Mouse (Mus musculus) right cerebral cortex, adult 2 months (tissue): ENCODE data around the gene Mrps21.
A peak's percentile ranks its signal among the peaks of the same experiment; 100 is the strongest.

Experiments
- DNase-seq, 2 experiments: peaks; one replicate each; pipeline ENCODE4 v3.0.0; 2021 to 2022; ENCODE audit warnings: low spot score in 2 of 2

The Mrps21 gene

DNA sequence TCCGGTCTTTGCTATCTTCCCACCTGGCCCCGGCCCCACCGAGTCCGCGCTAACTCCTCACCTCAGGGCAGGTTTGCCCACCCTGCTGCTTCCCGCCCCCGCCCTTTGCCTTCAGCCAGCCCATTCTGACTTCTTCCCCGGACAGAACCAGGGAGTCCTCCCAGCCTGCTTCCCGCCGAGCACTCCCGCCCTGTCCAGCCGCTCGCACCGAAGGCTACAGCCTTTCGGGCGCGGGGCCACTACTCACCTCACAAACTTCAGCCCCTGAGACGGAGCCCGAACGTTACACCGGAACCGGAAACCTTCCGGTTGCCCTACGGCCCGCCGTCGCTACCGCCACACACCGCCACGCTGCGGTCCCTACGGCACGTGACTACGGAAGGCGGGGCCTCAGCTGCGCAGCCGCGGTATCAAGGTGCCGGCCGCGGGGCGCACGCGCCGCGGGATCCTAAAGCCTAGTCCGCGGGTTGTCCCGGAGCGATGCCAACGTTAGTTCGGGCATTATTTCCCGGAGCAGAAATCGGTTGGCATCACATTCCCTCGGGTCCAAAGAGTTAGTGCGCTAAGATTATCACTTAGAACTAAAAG, 15.7 kb downstream of the Mrps21 start, which contains the start of gene Prpf3:
Gene Prpf3 (minus strand): TSS at position 384 of the 588 bp plus-strand sequence.
- peak; percentile 94 to 96 for DNase-seq

DNA sequence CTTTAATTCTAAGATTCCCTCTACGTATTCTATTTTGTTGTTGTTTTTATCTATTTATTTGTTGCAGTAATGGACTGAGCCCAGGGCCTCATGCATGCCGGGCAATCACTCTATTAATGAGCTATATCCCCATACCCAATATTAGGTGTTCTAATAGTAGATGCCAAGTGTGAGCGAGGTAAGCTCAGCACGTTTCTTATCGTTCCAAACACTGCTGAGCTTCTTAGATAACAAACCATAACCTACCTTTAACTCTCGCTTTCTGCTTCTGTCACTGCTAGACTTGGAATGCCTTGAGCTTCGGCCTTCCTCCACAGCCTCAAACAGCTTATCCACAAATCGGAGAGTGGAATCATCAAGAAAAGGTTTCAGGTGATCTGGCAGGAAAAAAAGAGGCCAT, 20.0 kb downstream of the Mrps21 start:
- DNase-seq: no peak

DNA sequence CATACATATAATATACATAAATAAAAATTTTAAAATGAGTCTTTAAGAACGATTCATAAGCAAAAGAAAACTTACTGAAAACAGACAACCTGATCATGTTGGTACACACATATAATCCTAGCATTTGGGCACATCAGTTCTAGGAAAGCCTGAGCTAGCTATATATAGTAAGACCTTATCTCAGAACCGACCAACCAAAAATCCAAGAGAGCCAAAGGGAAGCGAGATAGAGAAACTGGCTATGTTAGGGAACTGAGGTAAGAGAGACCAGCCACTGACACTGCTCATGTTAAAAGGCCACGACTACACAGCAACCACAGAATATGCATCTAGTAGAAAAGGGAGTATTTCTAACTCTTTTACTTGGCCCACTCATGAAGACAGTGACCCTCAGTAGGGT, 20.7 kb downstream of the Mrps21 start:
- DNase-seq: no peak

DNA sequence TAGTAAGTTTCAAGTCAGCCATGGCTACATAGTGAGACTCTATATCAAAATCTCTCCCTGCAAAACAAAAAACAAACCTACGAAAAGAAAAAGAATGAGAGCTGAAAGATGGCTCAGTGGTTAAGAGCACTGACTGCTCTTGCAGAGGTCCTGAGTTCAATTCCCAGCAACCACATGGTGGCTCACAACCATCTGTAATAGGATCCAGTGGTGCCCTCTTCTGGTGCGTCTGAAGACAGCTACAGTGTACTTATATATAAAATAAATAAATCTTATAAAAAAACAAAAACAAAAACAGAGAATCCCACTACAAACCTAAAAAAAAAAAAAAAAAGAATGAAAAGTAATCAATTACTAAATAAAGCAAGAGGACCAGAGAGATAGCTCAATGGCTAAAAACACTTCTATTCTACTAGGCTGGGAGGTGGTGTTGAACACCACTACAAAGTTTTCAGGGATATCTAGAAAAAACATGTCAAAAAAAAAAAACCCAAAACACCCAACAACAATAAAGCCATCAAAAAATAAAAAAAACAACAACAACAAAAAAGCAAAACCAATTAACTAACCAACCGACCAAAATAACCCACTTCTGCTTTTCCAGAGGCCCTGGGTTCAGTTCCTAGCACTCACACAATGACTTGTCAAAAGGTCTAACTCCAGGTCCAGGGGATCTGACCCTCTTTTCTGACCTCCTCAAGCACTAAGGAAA, 28.7 kb downstream of the Mrps21 start:
- no peak for DNase-seq

DNA sequence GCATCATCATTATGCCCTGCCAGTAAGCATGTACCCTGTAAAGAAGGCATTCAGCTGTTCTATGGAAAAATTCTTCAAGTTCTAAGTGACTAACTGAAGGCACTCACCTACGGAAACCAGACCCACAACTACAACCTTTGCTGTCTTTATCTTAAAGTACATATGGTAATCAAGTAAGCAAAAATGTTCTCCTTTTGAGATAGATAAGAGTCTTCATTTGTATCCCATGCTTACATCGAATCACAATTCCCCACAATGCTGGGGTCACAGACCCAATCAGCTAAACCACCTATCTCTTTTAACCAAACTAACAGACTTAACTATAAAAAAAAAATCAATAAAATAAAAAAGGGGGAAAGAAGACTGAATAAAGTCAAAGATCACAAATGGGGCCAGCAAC, 32.1 kb downstream of the Mrps21 start:
- no peak for DNase-seq

DNA sequence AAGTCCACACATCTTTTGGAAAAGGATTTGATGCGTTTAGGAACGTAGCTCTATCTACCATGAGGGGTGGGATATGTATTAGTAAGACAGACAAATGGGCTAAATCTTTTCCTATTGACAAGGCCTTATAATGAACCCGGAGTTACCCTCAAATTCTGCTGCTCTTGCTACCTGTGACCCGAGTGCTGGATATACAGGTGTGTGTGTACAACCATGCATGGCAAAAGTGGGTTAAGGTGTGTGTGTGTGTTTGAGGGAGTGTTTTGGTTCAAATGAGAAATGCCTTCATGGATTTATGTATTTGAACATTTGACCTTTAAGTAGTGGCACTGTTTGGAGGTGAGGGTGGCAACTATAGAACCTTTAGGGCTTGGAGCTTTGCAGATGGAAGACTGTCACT, 42.3 kb downstream of the Mrps21 start:
- DNase-seq: no peak

DNA sequence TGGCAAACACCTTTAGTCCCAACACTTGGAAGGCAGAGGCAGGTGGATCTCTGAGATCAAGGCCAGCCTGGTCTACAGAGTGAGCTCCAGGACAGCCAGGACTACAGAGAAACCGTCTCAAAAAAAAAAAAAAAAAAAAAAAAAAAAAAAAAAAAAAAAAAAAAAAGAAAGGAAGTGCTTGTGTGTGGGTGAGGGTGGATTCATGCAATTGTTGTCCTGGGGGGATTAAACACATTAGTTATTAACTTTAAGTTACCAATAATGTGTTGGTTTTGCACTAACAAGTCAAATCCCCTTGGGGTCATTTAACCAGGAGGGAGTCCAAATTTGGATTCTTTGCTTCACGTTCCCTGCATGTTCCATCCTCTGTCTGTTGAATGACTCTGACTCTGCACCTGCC, 45.0 kb downstream of the Mrps21 start:
- no peak for DNase-seq

DNA sequence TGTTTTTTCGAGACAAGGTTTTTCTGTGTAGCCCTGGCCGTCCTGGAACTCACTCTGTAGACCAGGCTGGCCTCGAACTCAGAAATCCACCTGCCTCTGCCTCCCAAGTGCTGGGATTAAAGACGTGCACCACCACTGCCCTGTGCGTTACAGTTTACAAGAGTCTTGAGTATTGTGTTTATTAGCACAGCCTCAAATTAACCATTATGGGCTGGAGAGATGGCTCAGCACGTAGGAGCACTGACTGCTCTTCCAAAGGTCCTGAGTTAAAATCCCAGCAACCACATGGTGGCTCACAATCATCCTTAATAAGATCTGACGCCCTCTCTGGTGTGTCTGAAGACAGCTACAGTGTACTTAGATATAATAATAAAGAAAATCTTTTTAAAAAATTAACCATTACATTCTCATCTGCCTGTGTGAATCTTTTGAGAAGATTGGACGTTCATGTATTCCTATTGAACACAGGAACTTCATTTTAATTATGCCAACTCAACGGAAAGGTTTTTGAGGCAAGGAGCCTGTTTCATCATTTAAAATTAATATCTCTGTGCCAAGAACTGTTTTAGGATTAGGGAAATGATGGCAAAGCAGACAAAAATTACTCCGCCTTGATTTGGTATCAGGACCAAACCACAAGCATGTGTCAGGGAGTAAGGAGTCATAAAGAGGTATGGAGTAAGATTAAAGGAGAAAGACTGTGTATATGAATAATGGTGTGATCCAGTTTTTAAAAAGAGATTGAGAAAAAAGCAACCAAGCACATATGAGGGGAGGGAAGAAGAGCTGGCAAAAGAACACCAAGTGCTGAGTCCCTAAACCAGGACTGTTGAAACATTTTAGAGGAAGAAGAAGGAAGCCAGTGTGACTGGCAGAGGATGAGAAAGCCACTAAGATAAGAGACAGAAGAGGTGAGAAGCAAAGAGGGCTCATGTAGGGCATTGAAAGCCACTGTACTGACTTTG, 51.0 kb downstream of the Mrps21 start:
- DNase-seq: peak in 1 of 2 experiments; percentile 16

DNA sequence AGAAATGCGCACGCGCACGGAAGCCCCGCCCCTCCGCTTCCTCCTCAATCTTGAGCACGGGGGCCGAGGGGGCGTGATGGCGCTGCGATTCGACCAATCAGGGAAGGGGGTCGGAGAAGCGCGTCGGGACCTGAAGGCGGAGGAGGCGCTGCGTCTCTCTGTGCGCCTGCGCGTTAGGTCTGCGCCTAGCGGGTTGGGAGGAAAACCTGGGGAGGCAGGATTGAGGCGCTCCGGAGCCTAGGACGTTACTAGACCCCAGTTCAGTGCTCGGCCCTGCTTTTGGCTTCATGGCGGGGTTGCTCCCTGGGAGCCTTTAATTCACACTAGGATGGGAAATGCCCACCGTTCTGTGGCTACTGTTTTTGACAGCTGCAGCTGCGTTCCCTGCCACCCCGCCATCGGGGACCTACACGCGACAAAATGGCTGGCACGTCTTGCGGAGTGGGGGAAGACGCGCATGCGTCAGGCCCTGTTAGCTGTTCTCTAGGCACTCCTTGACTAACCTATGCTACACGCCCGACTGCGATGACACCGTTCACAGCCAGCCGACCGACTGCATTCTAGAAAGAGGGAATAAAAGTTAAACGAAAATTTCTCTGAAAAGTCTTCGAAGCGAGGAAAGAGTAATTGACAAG, 51.9 kb downstream of the Mrps21 start:
- DNase-seq: peak; percentile 99 to 100

DNA sequence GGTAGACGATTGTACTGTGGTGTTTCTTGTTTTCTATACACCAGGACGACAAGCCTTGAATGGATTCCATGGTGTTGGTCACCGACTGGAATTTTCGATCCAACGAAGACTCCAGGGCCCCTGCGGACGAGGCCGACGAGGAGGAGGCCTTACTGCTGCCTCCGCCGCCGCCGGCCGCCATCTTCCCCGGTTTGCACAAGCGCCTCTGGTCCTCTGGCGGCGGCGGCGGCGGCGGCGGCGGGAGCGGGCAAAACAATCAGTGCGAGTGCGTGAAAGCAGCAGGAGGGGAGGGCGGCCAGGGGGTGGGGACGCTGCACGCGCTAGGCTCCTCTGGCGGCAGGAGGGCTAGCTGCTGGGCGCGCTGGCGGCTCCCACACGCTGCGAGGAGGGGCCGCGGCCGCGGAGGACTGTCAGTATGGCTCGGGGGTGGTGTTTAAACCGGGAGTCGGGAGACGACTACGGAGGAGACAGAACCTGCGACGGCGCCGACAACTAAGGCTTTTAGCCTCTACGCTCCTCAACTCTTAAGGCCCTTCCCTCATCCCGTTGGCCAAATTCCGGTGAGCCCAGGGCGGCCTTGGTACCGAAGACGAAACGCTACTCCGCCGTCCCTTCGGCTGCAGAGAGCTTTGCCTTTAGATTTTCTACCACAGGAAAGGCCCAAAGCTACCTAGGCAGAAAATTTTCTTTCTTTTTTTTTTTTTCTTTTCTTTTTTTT, 52.6 kb downstream of the Mrps21 start, which contains the start of gene Rprd2:
Gene Rprd2 (minus strand): TSS at position 293 of the 718 bp plus-strand sequence.
- peak; percentile 75 to 79 for DNase-seq

DNA sequence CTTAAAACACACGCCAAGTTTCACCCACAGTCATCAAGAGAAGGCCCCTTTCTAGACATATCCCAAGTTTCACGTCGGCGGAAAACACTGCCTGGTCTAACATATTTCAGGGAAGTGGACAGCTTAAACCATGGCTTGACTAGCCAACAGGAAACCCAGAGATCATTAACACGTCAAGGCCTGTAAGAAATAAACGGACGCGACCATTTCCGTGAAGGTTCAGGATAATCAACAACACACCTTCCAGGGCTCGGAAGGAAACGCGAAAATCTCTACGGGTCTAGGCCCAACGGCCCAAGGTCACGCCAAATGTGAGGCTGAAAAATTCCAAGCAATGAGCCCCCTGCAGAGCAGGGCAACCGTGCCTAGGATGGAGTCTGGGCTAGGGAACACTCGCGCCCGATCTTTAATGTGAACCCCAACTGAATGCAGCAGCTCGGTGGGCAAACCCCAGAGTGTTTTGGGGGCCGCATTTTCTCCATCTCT, 53.2 kb downstream of the Mrps21 start:
- DNase-seq: peak; percentile 28 to 43

DNA sequence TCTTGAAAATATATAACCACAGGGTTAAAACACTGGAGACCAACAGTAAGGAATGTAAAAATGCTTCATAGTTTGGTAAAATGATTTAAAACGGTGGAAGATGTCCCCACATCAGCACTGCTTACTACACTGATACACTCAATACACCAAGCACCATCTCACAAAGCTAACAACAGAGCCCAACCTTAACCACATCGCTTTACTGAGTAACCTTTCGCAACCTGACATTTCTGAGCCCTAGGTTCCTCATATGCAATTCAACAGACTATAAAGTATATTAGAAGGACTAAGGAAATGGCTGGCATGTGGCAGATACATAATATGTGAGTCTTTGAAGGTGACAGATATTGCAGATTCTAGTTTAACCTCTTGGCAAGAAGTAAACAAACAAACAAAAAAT, 54.6 kb downstream of the Mrps21 start:
- DNase-seq: no peak
